Mouse (Mus musculus) mammary gland, adult 2 months (tissue): ENCODE results near the gene Grhl3. TPM values are rescaled to one million over a fixed set of nuclear protein-coding genes. Genes with fewer than 3 reads are reported as not detected.

Source experiments
- polyA plus RNA-seq: library from polyadenylated mRNA; depleted of rRNA; stranded (reverse); fragments of >200 nt; gene quantifications from 2 replicates; pipeline ENCODE4 v1.2.3, GENCODE M21; 2012; ENCODE audit warnings: low replicate concordance; rRNA removed

Grhl3 gene
- polyA plus RNA-seq: 0.14 and 0.62 TPM in 2 replicates

GRCm38 (mm10) chr4:135573251-135573808 is at the start of gene Grhl3:
Gene Grhl3 (minus strand): TSS chr4:135573630.

GRCm38 (mm10) chr4:135494521-135495396 is 78.7 kb downstream of the Grhl3 start, which contains the start of the genes Stpg1 and Nipal3:
Gene Stpg1 (plus strand): TSS chr4:135494790.
Gene Nipal3 (minus strand): TSS chr4:135495038.

Other genes with a start within 250 kb of the Grhl3 start
- 18.2 and 19.9 TPM in 2 replicates for gene Srrm1, start 220.3 kb downstream of the Grhl3 start, polyA plus RNA-seq
- gene Ncmap, start 175.4 kb downstream of the Grhl3 start, polyA plus RNA-seq: 10.5 and 12.8 TPM in 2 replicates
- gene Rcan3, start 139.8 kb downstream of the Grhl3 start, polyA plus RNA-seq: 14.4 and 16.7 TPM in 2 replicates
- gene Stpg1, start 78.8 kb downstream of the Grhl3 start, polyA plus RNA-seq: 0.12 and 0.16 TPM in 2 replicates
- 18.0 and 21.6 TPM in 2 replicates for gene Nipal3, start 78.6 kb downstream of the Grhl3 start, polyA plus RNA-seq
- 3.9 and 6.0 TPM in 2 replicates for gene Ifnlr1, start 112.7 kb upstream of the Grhl3 start, polyA plus RNA-seq
- gene Il22ra1, start 154.5 kb upstream of the Grhl3 start, polyA plus RNA-seq: 0.23 and 0.82 TPM in 2 replicates
- 0.29 and 2.8 TPM in 2 replicates for gene Myom3, start 186.1 kb upstream of the Grhl3 start, polyA plus RNA-seq